Comparison of ENCODE assay signal across 11 mouse cellular contexts in the genomic region with DNA sequence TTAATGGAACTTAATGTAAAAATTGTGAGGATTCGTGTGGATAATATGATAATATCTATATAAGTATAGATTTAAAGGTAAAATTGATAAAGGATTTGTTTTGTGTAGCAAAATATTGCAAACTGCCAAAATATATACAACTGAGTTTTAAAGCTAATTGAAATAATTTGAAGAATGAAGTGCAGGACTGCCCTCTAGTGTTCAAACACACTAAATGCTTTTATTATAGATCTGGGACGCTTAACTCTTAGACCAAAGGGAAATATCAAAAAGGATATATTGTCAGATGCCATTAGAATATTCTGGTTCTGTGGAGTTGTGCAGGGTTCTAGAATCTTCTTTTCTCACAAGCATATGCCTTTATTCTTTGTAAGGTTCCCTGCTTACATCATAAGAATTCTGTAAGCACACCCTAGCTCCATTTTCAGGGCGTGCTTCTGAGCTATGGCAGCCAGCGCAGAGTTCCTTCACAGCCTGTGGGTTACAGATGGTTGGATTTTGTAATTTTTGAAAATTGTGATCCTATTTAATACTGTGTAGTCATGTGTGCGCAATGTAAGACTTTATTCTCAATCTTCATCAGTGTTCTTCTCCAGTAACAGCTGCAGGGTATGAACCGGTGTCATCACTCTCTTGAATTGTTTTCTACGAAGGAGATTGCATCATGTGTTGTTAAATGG.
DNase-seq lines count a peak whose midpoint lies in the region; ATAC-seq lines count a peak whose summit lies in the region.
"Had no signal": no experiment of that assay in that cellular context is flagged by ENCODE, and none has a peak within 500 bp of the region (broad histone marks: within the 10 kb centered on the region; RNA-seq: fewer than 3 reads in every experiment).

No protein-coding gene starts in this region.

- no peaks in the 10 kb centered on the region for H3K36me3 ChIP-seq in embryonic facial prominence, embryonic 11.5 days (replicated peaks; ENCODE audit: control insufficient read depth, insufficient read depth, low read depth, low read length)
- H3K36me3 ChIP-seq in embryonic facial prominence, embryonic 10.5 days (replicated peaks): no peaks in the 10 kb centered on the region
- H3K36me3 ChIP-seq in neural tube, embryonic 13.5 days: peaks cover 27% of the 10 kb centered on the region
- peaks cover 34% of the 10 kb centered on the region for H3K36me3 ChIP-seq in neural tube, embryonic 15.5 days
- H3K36me3 ChIP-seq in hindbrain, embryonic 16.5 days (ENCODE audit: control insufficient read depth, insufficient read depth, low read length): peaks cover 10% of the 10 kb centered on the region

- ATAC-seq in embryonic facial prominence, embryonic 11.5 days (replicated peaks; ENCODE audit: insufficient number of reproducible peaks, low FRiP score, low TSS enrichment, low read depth): no peak
- 0 out of 2 replicates have a peak, but pooled peaks have one; percentile 32 for ATAC-seq in neural tube, embryonic 13.5 days (ENCODE audit: low read depth)
- ATAC-seq in neural tube, embryonic 15.5 days (ENCODE audit: low FRiP score): no peak
- ATAC-seq in hindbrain, embryonic 16.5 days: peak; percentile 14; the same call in 1 of the 2 replicates

- H3K4me1 ChIP-seq in embryonic facial prominence, embryonic 11.5 days (ENCODE audit: control insufficient read depth, insufficient read depth, low read length): no peaks in the 10 kb centered on the region
- H3K4me1 ChIP-seq in embryonic facial prominence, embryonic 10.5 days: no peaks in the 10 kb centered on the region
- no peaks in the 10 kb centered on the region for H3K4me1 ChIP-seq in neural tube, embryonic 13.5 days (replicated peaks)
- H3K4me1 ChIP-seq in neural tube, embryonic 15.5 days: 0 out of 2 replicates have a peak, but pooled peaks cover 5% of the 10 kb centered on the region
- H3K4me1 ChIP-seq in hindbrain, embryonic 16.5 days (ENCODE audit: control insufficient read depth, insufficient read depth, low read depth, low read length): no peaks in the 10 kb centered on the region

- no peak overlapping the region for H3K9ac ChIP-seq in embryonic facial prominence, embryonic 11.5 days (replicated peaks; ENCODE audit: low read length)
- H3K9ac ChIP-seq in neural tube, embryonic 13.5 days: no peak overlapping the region
- H3K9ac ChIP-seq in neural tube, embryonic 15.5 days (replicated peaks): no peak overlapping the region
- no peak overlapping the region for H3K9ac ChIP-seq in hindbrain, embryonic 16.5 days (ENCODE audit: low read depth, low read length)

- no peaks in the 10 kb centered on the region for H3K9me3 ChIP-seq in embryonic facial prominence, embryonic 11.5 days (replicated peaks; ENCODE audit: control insufficient read depth, low read length)
- H3K9me3 ChIP-seq in embryonic facial prominence, embryonic 10.5 days: no peaks in the 10 kb centered on the region
- H3K9me3 ChIP-seq in neural tube, embryonic 13.5 days: no peaks in the 10 kb centered on the region
- no peaks in the 10 kb centered on the region for H3K9me3 ChIP-seq in neural tube, embryonic 15.5 days (replicated peaks)
- no peaks in the 10 kb centered on the region for H3K9me3 ChIP-seq in hindbrain, embryonic 16.5 days (ENCODE audit: control insufficient read depth, low read length)

- no peak overlapping the region for H3K27ac ChIP-seq in embryonic facial prominence, embryonic 11.5 days (replicated peaks; ENCODE audit: low read depth, low read length)
- H3K27ac ChIP-seq in embryonic facial prominence, embryonic 10.5 days (replicated peaks): no peak overlapping the region
- no peak overlapping the region for H3K27ac ChIP-seq in neural tube, embryonic 13.5 days (replicated peaks)
- no peak overlapping the region for H3K27ac ChIP-seq in neural tube, embryonic 15.5 days (replicated peaks)
- H3K27ac ChIP-seq in hindbrain, embryonic 16.5 days (ENCODE audit: low read depth, low read length): no peak overlapping the region

- no peak overlapping the region for H3K4me2 ChIP-seq in embryonic facial prominence, embryonic 11.5 days (ENCODE audit: low read depth, low read length)
- no peak overlapping the region for H3K4me2 ChIP-seq in neural tube, embryonic 13.5 days
- H3K4me2 ChIP-seq in neural tube, embryonic 15.5 days: no peak overlapping the region
- H3K4me2 ChIP-seq in hindbrain, embryonic 16.5 days (ENCODE audit: low read length): no peak overlapping the region

- no peaks in the 10 kb centered on the region for H3K27me3 ChIP-seq in embryonic facial prominence, embryonic 11.5 days (ENCODE audit: control insufficient read depth, insufficient read depth, low read length)
- H3K27me3 ChIP-seq in embryonic facial prominence, embryonic 10.5 days (replicated peaks; ENCODE audit: low read depth, poor library complexity, severe bottlenecking): no peaks in the 10 kb centered on the region
- H3K27me3 ChIP-seq in neural tube, embryonic 13.5 days: no peaks in the 10 kb centered on the region
- H3K27me3 ChIP-seq in neural tube, embryonic 15.5 days (replicated peaks): no peaks in the 10 kb centered on the region
- H3K27me3 ChIP-seq in hindbrain, embryonic 16.5 days (replicated peaks; ENCODE audit: control insufficient read depth, insufficient read depth, low read length): no peaks in the 10 kb centered on the region

- WGBS in embryonic facial prominence, embryonic 11.5 days: 67% methylated on average over 7 of the region's 7 CpGs
- WGBS in embryonic facial prominence, embryonic 10.5 days: 67% methylated on average over 7 of the region's 7 CpGs
- 61% methylated on average over 7 of the region's 7 CpGs for WGBS in neural tube, embryonic 13.5 days
- WGBS in neural tube, embryonic 15.5 days: 59% methylated on average over 7 of the region's 7 CpGs
- WGBS in hindbrain, embryonic 16.5 days: 58% methylated on average over 7 of the region's 7 CpGs

- no peak overlapping the region for H3K4me3 ChIP-seq in embryonic facial prominence, embryonic 11.5 days (ENCODE audit: low read depth, low read length)
- H3K4me3 ChIP-seq in embryonic facial prominence, embryonic 10.5 days: no peak overlapping the region
- H3K4me3 ChIP-seq in neural tube, embryonic 13.5 days: no peak overlapping the region
- H3K4me3 ChIP-seq in neural tube, embryonic 15.5 days (replicated peaks): no peak overlapping the region
- H3K4me3 ChIP-seq in hindbrain, embryonic 16.5 days (ENCODE audit: low read length): no peak overlapping the region
- H3K4me3 ChIP-seq: erythroblast, embryonic 14.5 days; myocyte had no signal

- peak; percentile 58 for DNase-seq in embryonic facial prominence, embryonic 11.5 days (ENCODE audit: low spot score)
- DNase-seq in embryonic facial prominence, embryonic 10.5 days (ENCODE audit: low spot score): no peak
- DNase-seq in spleen, postnatal 36 days (ENCODE audit: low spot score in 2 of 2): no peak
- DNase-seq in urinary bladder, adult 2 months (ENCODE audit: low spot score): no peak
- no peak for DNase-seq in left cerebral cortex, adult 18-20 months (ENCODE audit: low spot score in 2 of 2)
- DNase-seq: kidney, postnatal 36 days had no signal

Comparison
In these comparisons a context has a peak if more than half of its experiments do, and no peak if none do; other contexts are left out.
1. ATAC-seq: peak in neural tube, embryonic 13.5 days (single experiment) and hindbrain, embryonic 16.5 days (single experiment); none in embryonic facial prominence, embryonic 11.5 days (single experiment) and neural tube, embryonic 15.5 days (single experiment).